Mouse (Mus musculus) forebrain, embryonic 15.5 days (tissue): Measurements from ENCODE around the gene Scube3. TPM values are rescaled to one million over a fixed set of nuclear protein-coding genes. Genes with fewer than 3 reads are reported as not detected.

ENCODE experiments used
- ATAC-seq: fragments of 200-750 bp; cut with Nextera tagmentation; replicated peaks from 2 replicates; pipeline ENCODE4 v1.8.0; 2017; ENCODE audit warnings: mild to moderate bottlenecking, moderate TSS enrichment, moderate library complexity
- H3K27ac ChIP-seq: fragments of 300-500 bp; sonication (generic); replicated peaks from 2 replicates; pipeline ENCODE4 v1.5.1; 2015; ENCODE audit warnings: mild to moderate bottlenecking, inconsistent platforms
- H3K27me3 ChIP-seq: fragments of 300-500 bp; sonication (generic); 2 replicates; pipeline ENCODE4 v1.6.1; 2015; ENCODE audit warnings: inconsistent platforms
- H3K36me3 ChIP-seq: fragments of 300-500 bp; sonication (generic); 2 replicates; pipeline ENCODE4 v1.6.1; 2015; ENCODE audit warnings: mild to moderate bottlenecking, inconsistent platforms
- H3K4me1 ChIP-seq: fragments of 300-500 bp; sonication (generic); 2 replicates; pipeline ENCODE4 v1.6.1; 2015; ENCODE audit warnings: inconsistent platforms
- H3K4me2 ChIP-seq: fragments of 300-500 bp; sonication (generic); replicated peaks from 2 replicates; pipeline ENCODE4 v1.6.1; 2015; ENCODE audit warnings: mild to moderate bottlenecking, inconsistent platforms
- H3K4me3 ChIP-seq: fragments of 300-500 bp; sonication (generic); 2 replicates; pipeline ENCODE4 v1.5.1; 2015; ENCODE audit warnings: mild to moderate bottlenecking, inconsistent platforms
- H3K9ac ChIP-seq: fragments of 300-500 bp; sonication (generic); replicated peaks from 2 replicates; pipeline ENCODE4 v1.6.1; 2015; ENCODE audit warnings: mild to moderate bottlenecking, inconsistent platforms
- H3K9me3 ChIP-seq: fragments of 300-500 bp; sonication (generic); 2 replicates; pipeline ENCODE4 v1.6.1; 2016; ENCODE audit warnings: inconsistent platforms
- whole genome bisulfite sequencing: fragments of 180-500 bp; shearing (Covaris S2); methylation state at CpG from one replicate; pipeline ENCODE4 v1.1.7; 2015; ENCODE audit warnings: mixed read lengths; 5-methylcytosine and 5-hydroxymethylcytosine counted together
- polyA plus RNA-seq: library from polyadenylated mRNA; unstranded; fragments of >200 nt; fragmentation: Nextera tagmentation; extraction: Ambion mirVana; gene quantifications from 2 replicates; pipeline ENCODE4 v1.2.1, GENCODE M21; 2015

Gene Scube3
- 3.9 and 4.2 TPM in 2 replicates for polyA plus RNA-seq

DNA sequence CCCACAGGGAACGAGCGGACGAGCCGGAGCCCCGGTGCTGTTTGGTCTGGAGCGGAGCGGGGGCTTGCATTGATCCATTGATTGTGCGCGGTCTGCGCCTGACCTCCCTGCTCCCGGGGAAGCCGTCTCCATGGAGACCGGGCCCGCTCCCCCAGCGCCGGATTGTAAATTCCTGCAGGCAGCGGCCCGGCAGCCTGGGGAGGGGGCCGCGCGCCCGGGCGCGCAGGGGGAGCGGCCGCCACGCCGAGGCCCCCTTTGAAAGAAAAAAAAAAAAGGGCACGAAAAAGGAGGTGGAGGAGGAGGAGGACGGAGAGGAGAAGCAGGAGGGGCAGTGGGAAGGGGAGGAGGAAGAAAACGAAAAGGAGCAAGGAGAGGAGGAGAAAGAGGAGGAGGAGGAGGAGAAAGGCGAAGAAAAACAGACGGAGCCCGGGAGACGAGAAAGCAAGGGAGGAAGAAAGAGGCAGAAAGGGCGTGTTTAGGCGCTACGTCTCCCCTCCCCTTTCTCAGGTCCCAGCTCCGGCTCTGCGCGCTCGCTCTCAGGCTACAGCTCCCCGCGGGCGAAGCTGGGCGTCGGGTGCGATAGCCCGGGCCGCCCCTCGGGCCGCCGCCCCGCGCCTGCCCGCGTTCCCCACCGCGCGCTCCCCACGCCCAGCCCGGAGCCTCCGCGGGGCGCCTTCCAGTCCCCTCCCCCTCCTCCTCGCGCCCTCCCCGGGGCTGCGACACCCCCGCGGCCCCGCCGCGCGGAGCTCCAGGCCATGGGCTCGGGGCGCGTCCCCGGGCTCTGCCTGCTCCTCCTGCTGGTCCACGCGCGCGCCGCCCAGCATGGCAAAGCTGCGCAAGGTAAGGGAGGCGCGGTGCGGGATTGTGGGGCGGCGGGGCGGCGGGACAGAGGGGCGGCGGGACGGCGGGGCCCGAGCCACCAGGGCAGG lies at the start of gene Scube3:
Gene Scube3 (plus strand): TSS at position 371 of the 929 bp plus-strand sequence.
- Histone ChIP-seq H3K27me3 (no peaks in the 10 kb centered on the region), H3K4me2 (peak within 1 kb of the TSS; percentile 90), H3K4me1 (peaks cover 56% of the 10 kb centered on the region), H3K4me3 (peak within 1 kb of the TSS; percentile 87), H3K36me3 (no peaks in the 10 kb centered on the region), H3K9me3 (no peaks in the 10 kb centered on the region), H3K9ac (peak within 1 kb of the TSS; percentile 79), H3K27ac (peak within 1 kb of the TSS; percentile 89)
- ATAC-seq, result peak; percentile 58
- under 1% methylated on average over 93 of the region's 97 CpGs for WGBS

- Histone ChIP-seq H3K27ac (no peak overlapping the region), H3K9ac (no peak overlapping the region), H3K4me3 (no peak overlapping the region), H3K4me1 (no peaks in the 10 kb centered on the region), H3K36me3 (no peaks in the 10 kb centered on the region), H3K9me3 (0 out of 2 replicates have a peak, but pooled peaks cover 2% of the 10 kb centered on the region), H3K4me2 (no peak overlapping the region), H3K27me3 (no peaks in the 10 kb centered on the region)
- WGBS, result 92% methylated on average over 2 of the region's 2 CpGs
- ATAC-seq, result no peak
Observed at GRCm38 (mm10) chr17:28092297-28092696, 49.6 kb upstream of the Scube3 start.

DNA sequence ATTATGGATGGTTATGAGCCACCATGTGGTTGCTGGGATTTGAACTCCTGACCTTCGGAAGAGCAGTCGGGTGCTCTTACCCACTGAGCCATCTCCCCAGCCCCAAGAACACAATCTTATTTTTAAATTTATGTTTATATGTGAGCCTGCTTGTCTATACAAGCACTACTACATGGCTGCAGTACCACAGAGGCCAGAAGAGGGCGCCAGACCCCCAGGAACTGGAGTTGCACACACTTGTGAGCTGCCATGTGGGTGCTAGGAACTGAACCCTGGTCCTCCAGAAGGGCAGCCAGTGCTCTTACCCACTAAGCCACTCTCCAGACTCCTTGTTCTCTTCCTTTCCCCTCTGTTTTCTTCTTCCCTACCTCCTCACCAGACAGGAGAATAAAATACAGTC lies 48.1 kb upstream of the Scube3 start:
- H3K27me3 ChIP-seq, result no peaks in the 10 kb centered on the region
- no peak overlapping the region for H3K9ac ChIP-seq
- 0 out of 2 replicates have a peak, but pooled peaks cover 2% of the 10 kb centered on the region for H3K9me3 ChIP-seq
- no peak overlapping the region for H3K4me3 ChIP-seq
- H3K4me2 ChIP-seq, result no peak overlapping the region
- WGBS, result 86% methylated on average over 3 of the region's 3 CpGs
- H3K4me1 ChIP-seq, result no peaks in the 10 kb centered on the region
- H3K27ac ChIP-seq, result no peak overlapping the region
- H3K36me3 ChIP-seq, result no peaks in the 10 kb centered on the region
- no peak for ATAC-seq

GRCm38 (mm10) chr17:28096418-28096817 lies 45.5 kb upstream of the Scube3 start:
- ATAC-seq, result no peak
- Histone ChIP-seq H3K9me3 (0 out of 2 replicates have a peak, but pooled peaks cover 2% of the 10 kb centered on the region), H3K27ac (no peak overlapping the region), H3K27me3 (no peaks in the 10 kb centered on the region), H3K9ac (no peak overlapping the region), H3K36me3 (no peaks in the 10 kb centered on the region), H3K4me2 (no peak overlapping the region), H3K4me1 (no peaks in the 10 kb centered on the region), H3K4me3 (no peak overlapping the region)
- WGBS, result 80% methylated on average over 10 of the region's 10 CpGs

- no peak overlapping the region for H3K9ac ChIP-seq
- 87% methylated on average over 13 of the region's 13 CpGs for WGBS
- no peaks in the 10 kb centered on the region for H3K4me1 ChIP-seq
- no peaks in the 10 kb centered on the region for H3K36me3 ChIP-seq
- H3K27ac ChIP-seq, result no peak overlapping the region
- no peak for ATAC-seq
- H3K4me3 ChIP-seq, result no peak overlapping the region
- 0 out of 2 replicates have a peak, but pooled peaks cover 2% of the 10 kb centered on the region for H3K9me3 ChIP-seq
- no peak overlapping the region for H3K4me2 ChIP-seq
- H3K27me3 ChIP-seq, result no peaks in the 10 kb centered on the region
Observed at GRCm38 (mm10) chr17:28097308-28097707, 44.6 kb upstream of the Scube3 start.

- Histone ChIP-seq H3K27ac (no peak overlapping the region), H3K4me1 (no peaks in the 10 kb centered on the region), H3K27me3 (no peaks in the 10 kb centered on the region), H3K9ac (no peak overlapping the region), H3K36me3 (no peaks in the 10 kb centered on the region), H3K9me3 (no peaks in the 10 kb centered on the region), H3K4me2 (no peak overlapping the region), H3K4me3 (no peak overlapping the region)
- 46% methylated on average over 3 of the region's 3 CpGs for WGBS
- ATAC-seq, result no peak
Observed at GRCm38 (mm10) chr17:28099086-28099485, 42.9 kb upstream of the Scube3 start.

GRCm38 (mm10) chr17:28100669-28101068 lies 41.3 kb upstream of the Scube3 start:
- no peak overlapping the region for H3K4me2 ChIP-seq
- no peaks in the 10 kb centered on the region for H3K9me3 ChIP-seq
- no peaks in the 10 kb centered on the region for H3K36me3 ChIP-seq
- no peaks in the 10 kb centered on the region for H3K27me3 ChIP-seq
- no peak overlapping the region for H3K4me3 ChIP-seq
- no peak overlapping the region for H3K27ac ChIP-seq
- no peak overlapping the region for H3K9ac ChIP-seq
- H3K4me1 ChIP-seq, result no peaks in the 10 kb centered on the region
- no peak for ATAC-seq
- 82% methylated on average over 1 of the region's 1 CpGs for WGBS

- Histone ChIP-seq H3K9ac (no peak overlapping the region), H3K4me1 (no peaks in the 10 kb centered on the region), H3K4me3 (no peak overlapping the region), H3K9me3 (no peaks in the 10 kb centered on the region), H3K27ac (no peak overlapping the region), H3K27me3 (no peaks in the 10 kb centered on the region), H3K4me2 (no peak overlapping the region), H3K36me3 (no peaks in the 10 kb centered on the region)
- ATAC-seq, result no peak
- 56% methylated on average over 12 of the region's 12 CpGs for WGBS
Observed at GRCm38 (mm10) chr17:28101284-28101887, 40.6 kb upstream of the Scube3 start.

DNA sequence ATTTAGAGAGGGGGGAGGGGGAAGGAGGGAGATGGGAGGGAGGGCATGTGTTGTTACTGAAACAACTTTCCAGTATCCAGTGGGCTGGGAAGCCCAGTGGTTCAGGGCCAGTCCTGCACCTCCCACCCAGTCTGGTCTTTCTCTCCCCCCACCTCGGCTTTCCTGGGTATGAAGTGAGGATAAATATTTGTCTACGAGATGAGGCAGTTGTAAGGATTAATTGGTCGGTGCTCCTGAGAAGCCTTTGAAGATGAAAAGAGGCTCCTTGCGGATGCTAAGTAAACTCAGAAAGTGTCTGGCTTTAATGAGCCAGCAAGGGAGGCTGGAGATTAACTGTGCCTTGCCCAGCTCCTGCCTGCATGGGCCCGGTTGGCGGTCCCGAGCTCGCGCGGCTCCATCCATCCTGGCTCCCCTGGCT lies 40.0 kb upstream of the Scube3 start:
- WGBS, result 9% methylated on average over 10 of the region's 10 CpGs
- H3K9ac ChIP-seq, result no peak overlapping the region
- peaks cover under 1% of the 10 kb centered on the region; the same call in 1 of the 2 replicates for H3K4me1 ChIP-seq
- no peaks in the 10 kb centered on the region for H3K9me3 ChIP-seq
- ATAC-seq, result no peak
- H3K4me2 ChIP-seq, result no peak overlapping the region
- no peaks in the 10 kb centered on the region for H3K36me3 ChIP-seq
- H3K27me3 ChIP-seq, result no peaks in the 10 kb centered on the region
- H3K4me3 ChIP-seq, result no peak overlapping the region
- H3K27ac ChIP-seq, result no peak overlapping the region

GRCm38 (mm10) chr17:28104416-28104815 lies 37.5 kb upstream of the Scube3 start:
- Histone ChIP-seq H3K9me3 (no peaks in the 10 kb centered on the region), H3K4me3 (no peak overlapping the region), H3K36me3 (no peaks in the 10 kb centered on the region), H3K27me3 (no peaks in the 10 kb centered on the region), H3K27ac (no peak overlapping the region), H3K4me1 (peaks cover 5% of the 10 kb centered on the region), H3K9ac (no peak overlapping the region), H3K4me2 (no peak overlapping the region)
- no peak for ATAC-seq
- 85% methylated on average over 6 of the region's 6 CpGs for WGBS

GRCm38 (mm10) chr17:28106352-28106751 lies 35.6 kb upstream of the Scube3 start:
- H3K9ac ChIP-seq, result no peak overlapping the region
- no peaks in the 10 kb centered on the region for H3K36me3 ChIP-seq
- 80% methylated on average over 6 of the region's 6 CpGs for WGBS
- no peaks in the 10 kb centered on the region for H3K9me3 ChIP-seq
- H3K4me3 ChIP-seq, result no peak overlapping the region
- peaks cover 5% of the 10 kb centered on the region for H3K4me1 ChIP-seq
- ATAC-seq, result no peak
- H3K27ac ChIP-seq, result no peak overlapping the region
- H3K27me3 ChIP-seq, result no peaks in the 10 kb centered on the region
- no peak overlapping the region for H3K4me2 ChIP-seq

- Histone ChIP-seq H3K27ac (no peak overlapping the region), H3K4me3 (no peak overlapping the region), H3K9me3 (no peaks in the 10 kb centered on the region), H3K27me3 (no peaks in the 10 kb centered on the region), H3K36me3 (no peaks in the 10 kb centered on the region), H3K4me1 (peaks cover 5% of the 10 kb centered on the region), H3K4me2 (no peak overlapping the region), H3K9ac (no peak overlapping the region)
- 7% methylated on average over 14 of the region's 14 CpGs for WGBS
- no peak for ATAC-seq
Observed at GRCm38 (mm10) chr17:28107275-28107674, 34.7 kb upstream of the Scube3 start.
